Mouse (Mus musculus) liver, postnatal 0 days (tissue): ENCODE measurements around the gene Styx. TPM values are rescaled to one million over a fixed set of nuclear protein-coding genes. Genes with fewer than 3 reads are reported as not detected.

Source experiments
- ATAC-seq: fragments of 200-750 bp; cut with Nextera tagmentation; 2 replicates; pipeline ENCODE4 v1.8.0; 2017; ENCODE audit warnings: mild to moderate bottlenecking, moderate library complexity
- DNase-seq: peaks from one replicate; pipeline ENCODE4 v3.0.0-alpha.2; 2016
- H3K27ac ChIP-seq: fragments of 300-500 bp; sonication (generic); 2 replicates; pipeline ENCODE4 v1.5.1; 2014; ENCODE audit warnings: antibody characterized with exemption, moderate library complexity, mild to moderate bottlenecking, low read depth
- H3K27me3 ChIP-seq: fragments of 300-500 bp; sonication (generic); 2 replicates; pipeline ENCODE4 v1.6.1; 2014; ENCODE audit warnings: low read length, control low read depth, mixed read lengths; ENCODE audit not compliant: insufficient read depth
- H3K36me3 ChIP-seq: fragments of 300-500 bp; sonication (generic); replicated peaks from 2 replicates; pipeline ENCODE4 v1.6.1; 2014; ENCODE audit warnings: mild to moderate bottlenecking, control low read depth, low read length, moderate library complexity, mixed read lengths; ENCODE audit not compliant: insufficient read depth
- H3K4me1 ChIP-seq: fragments of 300-500 bp; sonication (generic); 2 replicates; pipeline ENCODE4 v1.6.1; 2014; ENCODE audit warnings: antibody characterized with exemption, mild to moderate bottlenecking, control low read depth; ENCODE audit not compliant: insufficient read depth
- H3K4me2 ChIP-seq: fragments of 300-500 bp; sonication (generic); 2 replicates; pipeline ENCODE4 v1.6.1; 2014; ENCODE audit warnings: low read depth, mild to moderate bottlenecking, low read length, moderate library complexity, mixed read lengths
- H3K4me3 ChIP-seq: fragments of 300-500 bp; sonication (generic); 2 replicates; pipeline ENCODE4 v1.5.1; 2014; ENCODE audit warnings: low read depth, low read length
- H3K9ac ChIP-seq: fragments of 300-500 bp; sonication (generic); replicated peaks from 2 replicates; pipeline ENCODE4 v1.6.1; 2014; ENCODE audit warnings: mild to moderate bottlenecking, moderate library complexity
- H3K9me3 ChIP-seq: fragments of 300-500 bp; sonication (generic); 2 replicates; pipeline ENCODE4 v1.6.1; 2016; ENCODE audit warnings: mild to moderate bottlenecking, control low read depth, low read length, mixed read lengths
- CTCF ChIP-seq: sonication (generic); IDR thresholded peaks from 2 replicates; pipeline ENCODE4 v1.5.1; 2016; ENCODE audit warnings: antibody characterized with exemption, low read depth
- EP300 ChIP-seq: IDR thresholded peaks from 2 replicates; pipeline ENCODE4 v1.6.1; 2016; ENCODE audit warnings: antibody characterized with exemption, low read depth, mild to moderate bottlenecking
- WGBS: fragments of 180-500 bp; shearing (Covaris S2); extraction: QIAGEN DNeasy Blood & Tissue Kit; methylation state at CpG from one replicate; pipeline ENCODE4 v1.1.7; 2014; ENCODE audit not compliant: insufficient replicate concordance; 5-methylcytosine and 5-hydroxymethylcytosine counted together
- polyA plus RNA-seq: library from polyadenylated mRNA; unstranded; fragments of >200 nt; fragmentation: Nextera tagmentation; extraction: Ambion mirVana; gene quantifications from 2 replicates; pipeline ENCODE4 v1.2.1, GENCODE M21; 2015

Styx gene
- polyA plus RNA-seq, 1 experiment from 2014 or later: 18.1 TPM

DNA sequence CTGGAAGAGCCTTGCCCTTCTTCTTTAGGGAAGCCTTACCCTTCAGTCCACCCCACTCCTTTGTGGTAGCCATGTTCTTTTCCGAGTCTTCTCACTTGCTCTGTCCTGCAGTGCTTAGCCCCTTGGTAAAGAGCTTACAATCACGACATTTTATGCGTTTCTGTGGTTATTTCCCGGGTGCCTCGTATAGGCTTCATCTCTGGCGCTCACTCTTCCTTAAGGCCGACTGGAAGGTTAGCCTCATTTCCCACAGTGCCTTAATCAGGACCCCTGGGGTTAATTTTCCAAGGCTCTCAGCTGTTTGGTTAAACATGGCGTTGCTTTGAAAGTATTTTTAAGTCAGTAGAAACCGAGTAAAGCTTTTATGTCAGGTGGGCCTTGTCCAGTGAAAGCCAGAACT is 88.5 kb downstream of the Styx start:
- no peak for ATAC-seq
- 82% methylated on average over 9 of the region's 9 CpGs for WGBS
- Histone ChIP-seq H3K4me1 (no peaks in the 10 kb centered on the region), H3K4me2 (no peak overlapping the region), H3K4me3 (no peak overlapping the region), H3K9ac (no peak overlapping the region), H3K27ac (no peak overlapping the region), H3K9me3 (no peaks in the 10 kb centered on the region), H3K27me3 (no peaks in the 10 kb centered on the region), H3K36me3 (no peaks in the 10 kb centered on the region)
- TF ChIP-seq CTCF: no peak
- TF ChIP-seq EP300: no peak
- no peak for DNase-seq

DNA sequence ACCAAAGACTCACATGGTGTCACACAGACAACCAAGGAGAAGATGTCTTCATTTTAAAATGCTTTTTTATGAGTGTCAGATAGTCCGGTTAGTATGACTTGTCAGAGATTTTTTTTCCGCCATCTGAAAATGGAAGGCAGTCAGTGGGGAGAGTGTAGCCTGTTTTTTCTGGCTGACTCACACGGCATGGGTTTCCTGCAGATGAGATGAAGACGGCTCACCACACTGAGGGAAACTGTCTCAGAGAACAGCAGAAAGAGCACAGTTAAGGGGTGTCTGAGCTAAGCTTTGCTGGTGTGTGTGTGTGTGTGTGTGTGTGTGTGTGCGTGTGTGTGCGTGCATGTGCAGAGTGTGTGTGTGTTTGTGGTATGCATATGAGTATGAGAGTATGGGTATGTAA is 90.4 kb downstream of the Styx start:
- ATAC-seq (no peak), DNase-seq (no peak)
- 67% methylated on average over 6 of the region's 6 CpGs for WGBS

DNA sequence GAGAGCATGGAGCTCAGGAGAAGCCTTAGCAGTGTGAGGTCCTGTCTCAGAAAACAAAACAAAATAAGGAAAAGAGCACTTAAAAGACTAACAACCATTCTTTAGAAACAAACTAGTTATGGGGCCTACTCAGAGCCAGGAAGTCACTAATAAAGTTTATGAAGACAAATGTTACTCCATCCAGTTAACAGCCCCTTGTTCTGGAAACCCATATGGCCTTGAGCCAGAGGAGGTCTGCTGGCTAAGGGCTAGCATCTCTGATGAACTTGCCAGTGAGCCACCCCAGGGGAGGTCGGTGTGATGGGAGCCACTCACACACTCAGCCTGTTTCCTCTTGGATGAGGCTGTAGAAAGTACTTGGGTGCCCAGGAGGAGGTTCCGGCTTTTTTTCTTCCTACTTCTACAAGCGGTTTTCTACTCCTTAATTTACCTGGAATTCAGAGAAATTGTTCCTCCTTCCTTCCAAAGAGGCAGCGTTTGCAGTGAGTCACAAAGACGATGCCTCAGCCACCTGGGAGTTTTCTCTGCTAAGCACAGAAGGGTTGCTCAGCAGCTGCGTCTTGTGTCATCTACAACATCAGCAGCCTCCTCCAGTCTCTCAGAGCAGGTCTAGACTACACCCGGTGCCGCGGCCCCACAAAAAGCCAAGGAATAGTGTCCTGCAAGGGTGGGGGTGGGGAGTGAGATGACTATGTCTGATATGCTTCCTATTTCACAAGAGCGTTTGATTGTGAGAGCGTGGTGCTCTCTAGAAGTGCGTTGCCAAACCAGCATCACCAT is 92.1 kb downstream of the Styx start:
- H3K27ac ChIP-seq: no peak overlapping the region
- no peak for DNase-seq

More for the DNA sequence above, 90.4 kb downstream of the Styx start:
- Histone ChIP-seq H3K27me3 (no peaks in the 10 kb centered on the region), H3K9me3 (no peaks in the 10 kb centered on the region), H3K4me3 (no peak overlapping the region), H3K36me3 (no peaks in the 10 kb centered on the region), H3K4me1 (no peaks in the 10 kb centered on the region), H3K4me2 (no peak overlapping the region), H3K9ac (no peak overlapping the region), H3K27ac (no peak overlapping the region)
- TF ChIP-seq EP300 (no peak), CTCF (no peak)

DNA sequence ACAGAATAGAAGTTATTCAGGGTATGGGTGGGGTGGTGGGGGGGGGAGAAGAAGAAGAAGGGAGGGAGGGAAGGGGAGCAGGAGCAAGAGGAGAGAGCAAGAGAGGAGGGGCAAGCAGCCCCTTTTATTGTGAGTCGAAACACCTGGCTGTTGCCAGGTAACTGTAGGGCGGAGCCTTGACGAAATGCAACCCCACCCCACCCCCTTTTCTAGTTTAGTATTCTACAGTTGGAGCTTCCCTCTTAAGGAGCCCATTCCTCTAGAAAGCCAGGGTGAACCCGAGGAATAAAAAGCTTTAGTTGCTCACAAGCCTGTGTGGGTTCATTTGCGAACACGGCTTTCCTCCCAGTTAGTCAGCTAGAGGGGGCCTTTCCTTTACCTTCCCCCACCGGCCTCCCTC is 94.0 kb downstream of the Styx start:
- H3K9me3 ChIP-seq: no peaks in the 10 kb centered on the region
- no peak overlapping the region for H3K4me2 ChIP-seq
- no peak overlapping the region for H3K4me3 ChIP-seq
- TF ChIP-seq CTCF (no peak), EP300 (no peak)
- no peaks in the 10 kb centered on the region for H3K27me3 ChIP-seq
- H3K9ac ChIP-seq: no peak overlapping the region
- no peak overlapping the region for H3K27ac ChIP-seq
- ATAC-seq (no peak), DNase-seq (no peak)
- no peaks in the 10 kb centered on the region for H3K36me3 ChIP-seq
- H3K4me1 ChIP-seq: no peaks in the 10 kb centered on the region
- 60% methylated on average over 7 of the region's 7 CpGs for WGBS

More for the DNA sequence above, 92.1 kb downstream of the Styx start:
- Histone ChIP-seq H3K36me3 (no peaks in the 10 kb centered on the region), H3K27me3 (no peaks in the 10 kb centered on the region), H3K4me3 (no peak overlapping the region), H3K4me1 (no peaks in the 10 kb centered on the region), H3K9ac (no peak overlapping the region), H3K9me3 (no peaks in the 10 kb centered on the region), H3K4me2 (no peak overlapping the region)
- no peak for TF ChIP-seq EP300
- no peak for TF ChIP-seq CTCF
- ATAC-seq: no peak
- WGBS: 45% methylated on average over 12 of the region's 12 CpGs

DNA sequence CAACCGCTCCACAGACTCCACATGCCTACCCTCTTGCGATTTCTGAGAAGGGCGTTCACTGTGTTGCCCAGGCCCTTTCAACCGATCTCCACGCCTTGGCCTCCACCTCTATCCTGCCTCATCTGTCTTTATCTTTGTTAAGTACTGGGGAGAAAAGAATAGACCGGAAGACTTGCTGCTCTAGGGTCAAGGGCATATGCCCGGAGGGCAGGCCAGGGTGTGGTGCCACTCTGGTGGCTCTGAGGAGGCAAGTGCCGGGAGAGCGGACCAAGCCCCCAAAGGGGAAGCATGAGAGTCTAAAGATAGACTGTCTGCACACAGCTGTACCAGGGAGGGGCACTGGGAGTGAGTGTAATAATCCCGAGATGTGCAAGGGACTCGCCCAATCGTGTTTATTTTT is 94.6 kb downstream of the Styx start:
- WGBS: 59% methylated on average over 12 of the region's 12 CpGs
- H3K27me3 ChIP-seq: no peaks in the 10 kb centered on the region
- DNase-seq: no peak
- TF ChIP-seq EP300: no peak
- no peak for ATAC-seq
- H3K4me1 ChIP-seq: no peaks in the 10 kb centered on the region
- H3K9me3 ChIP-seq: no peaks in the 10 kb centered on the region
- H3K9ac ChIP-seq: no peak overlapping the region
- H3K4me3 ChIP-seq: no peak overlapping the region
- no peak overlapping the region for H3K27ac ChIP-seq
- no peak overlapping the region for H3K4me2 ChIP-seq
- H3K36me3 ChIP-seq: no peaks in the 10 kb centered on the region

DNA sequence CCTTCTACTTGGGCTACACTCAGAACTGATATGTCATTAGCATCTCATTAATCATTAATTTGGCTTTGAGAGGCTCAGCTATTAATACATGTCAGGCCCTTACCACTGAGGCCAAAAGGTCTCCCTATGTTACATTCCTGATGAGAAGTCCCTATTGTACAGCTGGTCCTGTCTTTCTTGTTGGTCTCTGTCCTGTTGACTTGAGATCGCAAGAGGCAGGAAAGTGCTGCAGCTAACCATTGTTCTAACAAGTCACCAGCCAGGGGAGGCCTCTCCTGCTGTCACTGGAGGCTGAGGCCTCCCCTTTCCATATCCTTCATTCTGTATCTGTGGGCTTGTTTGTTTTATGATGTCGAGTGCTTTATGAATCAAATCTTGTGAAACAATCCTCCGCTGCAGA is 95.9 kb downstream of the Styx start:
- Histone ChIP-seq H3K4me3 (no peak overlapping the region), H3K27me3 (no peaks in the 10 kb centered on the region), H3K27ac (no peak overlapping the region), H3K9me3 (no peaks in the 10 kb centered on the region), H3K9ac (no peak overlapping the region), H3K36me3 (no peaks in the 10 kb centered on the region), H3K4me2 (no peak overlapping the region), H3K4me1 (no peaks in the 10 kb centered on the region)
- whole genome bisulfite sequencing: 64% methylated on average over 3 of the region's 3 CpGs
- TF ChIP-seq CTCF (no peak), EP300 (no peak)
- ATAC-seq (no peak), DNase-seq (no peak)
